Mouse (Mus musculus) retina, embryonic 14.5 days (tissue): ENCODE data around the gene Atg101.
A peak's percentile ranks its signal among the peaks of the same experiment; 100 is the strongest.

Source experiments
- DNase-seq: peaks from one replicate; pipeline ENCODE4 v3.0.0-alpha.2; 2015; ENCODE audit warnings: low spot score

Gene Atg101

GRCm38 (mm10) chr15:101255842-101256462 is 28.1 kb upstream of the Atg101 start:
- DNase-seq = no peak

GRCm38 (mm10) chr15:101256463-101257206 is 27.4 kb upstream of the Atg101 start:
- no peak for DNase-seq

GRCm38 (mm10) chr15:101258420-101258819 is 25.7 kb upstream of the Atg101 start:
- no peak for DNase-seq

- no peak for DNase-seq
Observed at GRCm38 (mm10) chr15:101259922-101260321, 24.1 kb upstream of the Atg101 start.

GRCm38 (mm10) chr15:101260387-101260786 is 23.7 kb upstream of the Atg101 start:
- DNase-seq = no peak

- no peak for DNase-seq
Observed at GRCm38 (mm10) chr15:101260874-101261622, 23.0 kb upstream of the Atg101 start.

- DNase-seq = no peak
Observed at GRCm38 (mm10) chr15:101262502-101262901, 21.6 kb upstream of the Atg101 start.

- DNase-seq = peak; percentile 71
Observed at GRCm38 (mm10) chr15:101266132-101266963, 17.7 kb upstream of the Atg101 start.

- DNase-seq = no peak
Observed at GRCm38 (mm10) chr15:101267053-101268032, 16.7 kb upstream of the Atg101 start.

- DNase-seq = no peak
Observed at GRCm38 (mm10) chr15:101270101-101270820, 13.8 kb upstream of the Atg101 start.

GRCm38 (mm10) chr15:101271107-101271506 is 13.0 kb upstream of the Atg101 start:
- no peak for DNase-seq

- DNase-seq = no peak
Observed at GRCm38 (mm10) chr15:101271513-101271912, 12.6 kb upstream of the Atg101 start.

GRCm38 (mm10) chr15:101274380-101274779 is 9.7 kb upstream of the Atg101 start:
- DNase-seq = no peak

GRCm38 (mm10) chr15:101277351-101277899 is 6.6 kb upstream of the Atg101 start:
- DNase-seq = no peak

- DNase-seq = no peak
Observed at GRCm38 (mm10) chr15:101278589-101278988, 5.5 kb upstream of the Atg101 start.

GRCm38 (mm10) chr15:101279430-101279999 is 4.6 kb upstream of the Atg101 start:
- no peak for DNase-seq

- DNase-seq = no peak
Observed at GRCm38 (mm10) chr15:101282471-101282870, 1.6 kb upstream of the Atg101 start.

- peak; percentile 82 for DNase-seq
Observed at GRCm38 (mm10) chr15:101283183-101283910, 725 bp upstream of the Atg101 start.
